Mouse (Mus musculus) bone marrow macrophage, adult 2 months (primary cell): ENCODE results near the gene Rnf215.

ENCODE experiments used
- CTCF ChIP-seq: IDR thresholded peaks from 2 replicates; pipeline ENCODE4 v1.5.1; 2012; ENCODE audit warnings: low read depth, mild to moderate bottlenecking, low read length, moderate library complexity
- POLR2A ChIP-seq: IDR thresholded peaks from 2 replicates; pipeline ENCODE4 v1.6.1; 2012; ENCODE audit warnings: mild to moderate bottlenecking, low read depth, low read length, borderline replicate concordance

GRCm38 (mm10) chr11:4098816-4099215, 36.2 kb upstream of the Rnf215 start:
- TF ChIP-seq POLR2A, result no peak
- no peak for TF ChIP-seq CTCF
